Mouse (Mus musculus) kidney, embryonic 14.5 days (tissue): ENCODE results near the gene Stk16. TPM values are rescaled to one million over a fixed set of nuclear protein-coding genes. Genes with fewer than 3 reads are reported as not detected.

Experiments used
- ATAC-seq: fragments of 200-750 bp; cut with Nextera tagmentation; 2 replicates; pipeline ENCODE4 v1.8.0; 2017; ENCODE audit warnings: moderate number of reproducible peaks, mild to moderate bottlenecking, moderate TSS enrichment, moderate library complexity; ENCODE audit not compliant: low FRiP score, low TSS enrichment
- H3K27ac ChIP-seq: fragments of 300-500 bp; sonication (generic); 2 replicates; pipeline ENCODE4 v1.5.1; 2014; ENCODE audit warnings: low read depth, mild to moderate bottlenecking, low read length, moderate library complexity, mixed read lengths
- H3K27me3 ChIP-seq: fragments of 300-500 bp; sonication (generic); 2 replicates; pipeline ENCODE4 v1.6.1; 2014; ENCODE audit warnings: mild to moderate bottlenecking, low read length; ENCODE audit not compliant: control insufficient read depth, insufficient read depth
- H3K36me3 ChIP-seq: fragments of 300-500 bp; sonication (generic); 2 replicates; pipeline ENCODE4 v1.6.1; 2014; ENCODE audit warnings: low read length, mixed read lengths; ENCODE audit not compliant: control insufficient read depth, insufficient read depth
- H3K4me1 ChIP-seq: fragments of 300-500 bp; sonication (generic); 2 replicates; pipeline ENCODE4 v1.6.1; 2014; ENCODE audit warnings: low read length, mixed read lengths; ENCODE audit not compliant: control insufficient read depth, insufficient read depth
- H3K4me2 ChIP-seq: fragments of 300-500 bp; sonication (generic); replicated peaks from 2 replicates; pipeline ENCODE4 v1.6.1; 2014; ENCODE audit warnings: low read depth, mild to moderate bottlenecking, low read length
- H3K4me3 ChIP-seq: fragments of 300-500 bp; sonication (generic); 2 replicates; pipeline ENCODE4 v1.5.1; 2014; ENCODE audit warnings: mild to moderate bottlenecking, low read length
- H3K9ac ChIP-seq: fragments of 300-500 bp; sonication (generic); 2 replicates; pipeline ENCODE4 v1.6.1; 2014; ENCODE audit warnings: low read depth, mild to moderate bottlenecking, low read length, moderate library complexity
- H3K9me3 ChIP-seq: fragments of 300-500 bp; sonication (generic); 2 replicates; pipeline ENCODE4 v1.6.1; 2016; ENCODE audit warnings: low read length; ENCODE audit not compliant: control insufficient read depth
- WGBS: fragments of 180-500 bp; shearing (Covaris S2); extraction: QIAGEN DNeasy Blood & Tissue Kit; methylation state at CpG from one replicate; pipeline ENCODE4 v1.1.7; 2014; 5-methylcytosine and 5-hydroxymethylcytosine counted together
- polyA plus RNA-seq: library from polyadenylated mRNA; unstranded; fragments of >200 nt; fragmentation: Nextera tagmentation; extraction: Ambion mirVana; gene quantifications from 2 replicates; pipeline ENCODE4 v1.2.1, GENCODE M21; 2014

Gene Stk16
- polyA plus RNA-seq, 1 experiment from 2014 or later: 129 TPM

DNA sequence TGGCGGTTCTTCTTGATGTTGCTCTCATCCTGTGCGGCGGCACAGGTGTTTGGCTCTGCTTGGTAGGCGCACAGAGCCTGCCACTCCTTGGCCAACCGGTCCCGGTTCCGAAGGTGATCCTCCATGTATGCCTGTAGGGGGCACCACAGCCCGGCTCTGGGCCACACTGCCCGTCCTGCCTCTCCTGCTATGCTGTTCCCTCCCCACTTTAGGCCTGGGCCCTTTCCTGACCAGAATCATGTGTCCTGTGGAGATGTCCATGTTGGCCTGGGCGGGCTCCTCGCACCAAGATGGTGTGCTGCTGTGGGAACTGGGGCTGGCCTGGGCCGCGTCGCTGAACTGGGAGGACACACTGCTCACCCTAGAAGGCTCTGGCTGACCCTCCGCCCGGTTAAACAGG is 42.4 kb downstream of the Stk16 start:
- Histone ChIP-seq H3K27me3 (no peaks in the 10 kb centered on the region), H3K4me1 (peaks cover 9% of the 10 kb centered on the region), H3K36me3 (no peaks in the 10 kb centered on the region), H3K9me3 (no peaks in the 10 kb centered on the region), H3K4me3 (no peak overlapping the region), H3K4me2 (no peak overlapping the region), H3K27ac (no peak overlapping the region), H3K9ac (no peak overlapping the region)
- WGBS: 71% methylated on average over 16 of the region's 16 CpGs
- ATAC-seq: no peak

DNA sequence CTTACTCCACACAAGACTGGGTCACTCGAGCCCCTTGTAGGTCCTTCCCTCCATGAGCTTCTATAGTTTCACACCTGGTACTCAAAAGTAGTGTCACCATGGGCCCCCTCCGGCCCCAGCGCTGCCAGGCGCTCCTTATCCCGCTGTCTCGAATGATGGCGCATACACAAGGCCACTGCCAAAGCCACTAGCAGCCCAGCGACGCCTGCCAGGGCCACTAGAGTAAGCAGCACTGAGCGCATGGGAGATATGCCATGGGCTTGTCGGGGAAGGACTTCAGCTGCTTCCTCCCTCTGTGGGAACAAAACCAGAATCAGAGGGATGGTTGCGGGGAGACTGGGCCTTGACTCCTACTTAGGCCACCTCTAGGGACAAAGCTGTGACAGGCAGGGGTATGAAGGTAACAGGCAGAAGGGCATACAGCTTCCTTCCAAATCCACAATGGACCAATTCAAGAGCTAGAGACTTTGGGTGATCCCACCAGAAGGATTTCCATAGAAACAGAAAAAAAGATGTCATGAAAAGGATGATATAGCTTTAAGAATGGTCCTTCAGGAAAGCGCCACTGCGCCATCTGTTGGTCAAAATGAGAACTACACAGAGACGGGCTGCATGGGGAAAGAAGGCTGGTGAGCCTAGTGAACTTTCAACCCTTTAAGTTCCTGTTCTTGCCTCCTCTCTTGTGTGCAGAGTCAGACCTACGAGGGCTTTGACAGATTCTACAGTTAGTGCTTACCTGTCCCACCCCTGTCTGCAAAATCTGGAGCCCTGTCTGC is 43.4 kb downstream of the Stk16 start:
- Histone ChIP-seq H3K9ac (no peak overlapping the region), H3K27me3 (no peaks in the 10 kb centered on the region), H3K4me2 (no peak overlapping the region), H3K4me1 (peaks cover 4% of the 10 kb centered on the region), H3K36me3 (no peaks in the 10 kb centered on the region), H3K9me3 (no peaks in the 10 kb centered on the region), H3K27ac (no peak overlapping the region), H3K4me3 (no peak overlapping the region)
- 62% methylated on average over 16 of the region's 16 CpGs for WGBS
- no peak for ATAC-seq

- H3K4me3 ChIP-seq: no peak overlapping the region
- WGBS: 85% methylated on average over 8 of the region's 8 CpGs
- peaks cover 4% of the 10 kb centered on the region for H3K4me1 ChIP-seq
- H3K36me3 ChIP-seq: no peaks in the 10 kb centered on the region
- no peak overlapping the region for H3K4me2 ChIP-seq
- H3K27ac ChIP-seq: no peak overlapping the region
- H3K27me3 ChIP-seq: no peaks in the 10 kb centered on the region
- no peaks in the 10 kb centered on the region for H3K9me3 ChIP-seq
- ATAC-seq: no peak
- no peak overlapping the region for H3K9ac ChIP-seq
Measured at GRCm38 (mm10) chr1:75254625-75255013, 44.0 kb downstream of the Stk16 start.

GRCm38 (mm10) chr1:75255516-75256046 is 44.9 kb downstream of the Stk16 start:
- Histone ChIP-seq H3K4me1 (peaks cover 4% of the 10 kb centered on the region), H3K36me3 (no peaks in the 10 kb centered on the region), H3K9me3 (no peaks in the 10 kb centered on the region), H3K4me3 (no peak overlapping the region), H3K4me2 (no peak overlapping the region), H3K27me3 (no peaks in the 10 kb centered on the region), H3K27ac (no peak overlapping the region), H3K9ac (no peak overlapping the region)
- 62% methylated on average over 10 of the region's 10 CpGs for WGBS
- no peak for ATAC-seq

- Histone ChIP-seq H3K4me2 (no peak overlapping the region), H3K27ac (no peak overlapping the region), H3K9ac (no peak overlapping the region), H3K36me3 (no peaks in the 10 kb centered on the region), H3K9me3 (no peaks in the 10 kb centered on the region), H3K4me3 (no peak overlapping the region), H3K4me1 (no peaks in the 10 kb centered on the region), H3K27me3 (peaks cover 31% of the 10 kb centered on the region)
- ATAC-seq: no peak
Measured at GRCm38 (mm10) chr1:75261278-75261677, 50.6 kb downstream of the Stk16 start.

GRCm38 (mm10) chr1:75262969-75263951 is 52.6 kb downstream of the Stk16 start:
- no peaks in the 10 kb centered on the region for H3K36me3 ChIP-seq
- no peak overlapping the region; the same call in 1 of the 2 replicates for H3K4me2 ChIP-seq

DNA sequence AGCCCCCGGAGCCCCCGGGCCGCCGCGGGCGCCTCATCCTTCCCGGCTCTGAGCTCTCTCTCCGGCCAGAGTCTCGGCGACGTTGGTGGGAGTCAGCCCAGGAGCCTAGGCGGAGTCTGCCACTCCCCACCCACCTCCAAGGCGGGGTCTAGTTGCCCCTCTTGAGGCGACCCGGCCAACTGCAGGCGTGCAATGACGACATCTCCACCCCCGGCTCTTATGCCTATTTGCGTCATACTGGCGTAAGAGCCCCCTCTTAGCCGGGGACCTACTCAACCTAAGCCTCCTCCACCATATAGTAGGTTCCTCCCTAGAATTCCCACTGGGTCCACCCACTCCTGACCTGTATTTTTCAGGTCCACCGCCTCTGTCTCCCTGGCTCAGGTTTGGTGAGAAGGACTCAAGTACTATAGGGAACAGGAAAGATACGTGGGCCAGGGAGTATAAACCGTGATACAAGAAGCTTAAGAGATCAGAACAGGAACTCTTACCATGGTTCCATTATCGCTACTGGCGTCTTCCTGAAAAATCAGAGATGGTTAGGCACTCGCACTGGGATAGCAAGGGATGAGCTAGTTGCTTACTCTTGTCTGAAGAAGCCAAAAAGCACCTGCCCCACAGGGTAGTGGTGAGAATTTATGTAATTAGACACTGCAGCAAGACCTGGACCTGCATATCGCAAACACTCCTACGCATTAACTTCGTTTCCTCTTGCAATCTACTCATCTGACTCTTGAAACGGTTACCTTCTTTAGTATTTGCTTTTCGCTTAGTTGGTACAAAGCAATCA is 53.6 kb downstream of the Stk16 start, which contains the start of gene Ptprn:
Gene Ptprn, minus strand, starts transcription at position 412 of the 790 bp plus-strand sequence.
- H3K4me2 ChIP-seq: no peak within 1 kb of the TSS; the same call in 1 of the 2 replicates
- H3K27ac ChIP-seq: no peak within 1 kb of the TSS
- no peak for ATAC-seq
- peak within 1 kb of the TSS; percentile 16 for H3K4me3 ChIP-seq
- H3K27me3 ChIP-seq: peaks cover 35% of the 10 kb centered on the region
- 12% methylated on average over 28 of the region's 32 CpGs for WGBS
- H3K4me1 ChIP-seq: no peaks in the 10 kb centered on the region
- H3K9ac ChIP-seq: no peak within 1 kb of the TSS
- H3K9me3 ChIP-seq: no peaks in the 10 kb centered on the region
- no peaks in the 10 kb centered on the region for H3K36me3 ChIP-seq

More at GRCm38 (mm10) chr1:75262969-75263951, 52.6 kb downstream of the Stk16 start:
- peak overlapping the region; percentile 16 for H3K4me3 ChIP-seq
- no peaks in the 10 kb centered on the region for H3K9me3 ChIP-seq
- H3K9ac ChIP-seq: no peak overlapping the region
- peak; percentile 49 for ATAC-seq
- no peak overlapping the region for H3K27ac ChIP-seq
- 1% methylated on average over 40 of the region's 40 CpGs for WGBS
- H3K4me1 ChIP-seq: no peaks in the 10 kb centered on the region
- peaks cover 31% of the 10 kb centered on the region for H3K27me3 ChIP-seq
